Mouse (Mus musculus) limb, embryonic 14.5 days (tissue): ENCODE measurements around the gene Vgll3. TPM values are rescaled to one million over a fixed set of nuclear protein-coding genes. Genes with fewer than 3 reads are reported as not detected.
A peak's percentile ranks its signal among the peaks of the same experiment; 100 is the strongest.

Experiments
- ATAC-seq: fragments of 200-750 bp; cut with Nextera tagmentation; 2 replicates; pipeline ENCODE4 v1.8.0; 2017; ENCODE audit warnings: low read depth, moderate number of reproducible peaks, moderate TSS enrichment; ENCODE audit not compliant: low FRiP score
- DNase-seq: peaks from one replicate; pipeline ENCODE4 v3.0.0-alpha.2; 2015; ENCODE audit warnings: low spot score
- H3K27ac ChIP-seq: fragments of 300-500 bp; sonication (generic); replicated peaks from 2 replicates; pipeline ENCODE4 v1.5.1; 2014; ENCODE audit warnings: low read depth, mild to moderate bottlenecking, low read length, moderate library complexity, mixed read lengths
- H3K27me3 ChIP-seq: fragments of 300-500 bp; sonication (generic); 2 replicates; pipeline ENCODE4 v1.6.1; 2014; ENCODE audit warnings: low read length, mixed read lengths; ENCODE audit not compliant: control insufficient read depth, insufficient read depth
- H3K36me3 ChIP-seq: fragments of 300-500 bp; sonication (generic); 2 replicates; pipeline ENCODE4 v1.6.1; 2014; ENCODE audit warnings: mild to moderate bottlenecking, low read length, moderate library complexity, mixed read lengths; ENCODE audit not compliant: control insufficient read depth, insufficient read depth
- H3K4me1 ChIP-seq: fragments of 300-500 bp; sonication (generic); 2 replicates; pipeline ENCODE4 v1.6.1; 2014; ENCODE audit warnings: antibody characterized with exemption, low read length, mixed read lengths; ENCODE audit not compliant: control insufficient read depth, insufficient read depth
- H3K4me2 ChIP-seq: fragments of 300-500 bp; sonication (generic); replicated peaks from 2 replicates; pipeline ENCODE4 v1.6.1; 2014; ENCODE audit warnings: low read depth, mild to moderate bottlenecking, low read length, moderate library complexity; ENCODE audit not compliant: severe bottlenecking
- H3K4me3 ChIP-seq: fragments of 300-500 bp; sonication (generic); replicated peaks from 2 replicates; pipeline ENCODE4 v1.5.1; 2014; ENCODE audit warnings: low read length
- H3K9ac ChIP-seq: fragments of 300-500 bp; sonication (generic); 2 replicates; pipeline ENCODE4 v1.6.1; 2014; ENCODE audit warnings: mild to moderate bottlenecking, low read depth, low read length, moderate library complexity; ENCODE audit not compliant: severe bottlenecking
- H3K9me3 ChIP-seq: fragments of 300-500 bp; sonication (generic); 2 replicates; pipeline ENCODE4 v1.6.1; 2016; ENCODE audit warnings: low read length; ENCODE audit not compliant: control insufficient read depth
- POLR2A ChIP-seq: fragments of 200-500 bp; IDR thresholded peaks from 2 replicates; pipeline ENCODE4 v1.8.0; 2012; ENCODE audit warnings: inconsistent platforms, mild to moderate bottlenecking, moderate library complexity, borderline replicate concordance; ENCODE audit not compliant: insufficient read depth, insufficient read length; ENCODE audit errors: extremely low read depth
- WGBS: fragments of 180-500 bp; shearing (Covaris S2); extraction: QIAGEN DNeasy Blood & Tissue Kit; methylation state at CpG from one replicate; pipeline ENCODE4 v1.1.7; 2014; 5-methylcytosine and 5-hydroxymethylcytosine counted together
- polyA plus RNA-seq, 2 experiments: library from polyadenylated mRNA; depleted of rRNA in 1 of 2; stranded (reverse) in 1 of 2; unstranded in 1 of 2; fragments of >200 nt; fragmentation: Nextera tagmentation in 1 of 2; extraction: Ambion mirVana in 1 of 2; gene quantifications; 2 replicates each; pipeline versions ENCODE4 v1.2.1 to v1.2.3; 2012 to 2014

Gene Vgll3
- polyA plus RNA-seq, 2 experiments, result 16.6 to 26.9 TPM

DNA sequence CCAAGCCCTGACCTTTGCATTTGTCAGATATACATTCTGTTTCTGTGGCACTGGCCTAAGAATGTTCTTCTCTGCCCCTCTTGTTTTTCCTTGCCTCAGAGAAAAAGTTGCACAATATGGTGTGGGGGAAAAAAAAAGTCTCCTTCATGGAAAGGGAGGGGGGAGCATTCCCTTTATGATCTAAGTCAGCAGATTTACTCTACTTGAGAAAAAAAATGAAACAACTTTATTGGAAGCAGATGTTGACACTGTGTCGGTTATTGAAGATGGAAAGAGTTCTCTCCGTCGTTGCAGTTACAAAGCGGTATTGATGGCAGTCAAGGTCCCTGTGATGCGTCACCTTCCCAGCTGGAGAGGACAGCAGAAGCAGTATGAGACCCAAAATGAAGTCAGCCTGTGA is 49.4 kb downstream of the Vgll3 start:
- no peak overlapping the region for H3K9ac ChIP-seq
- H3K4me3 ChIP-seq, result no peak overlapping the region
- peak; percentile 36 for DNase-seq
- peak; percentile 20; the same call in 1 of the 2 replicates for ATAC-seq
- H3K27me3 ChIP-seq, result no peaks in the 10 kb centered on the region
- WGBS, result 26% methylated on average over 5 of the region's 5 CpGs
- H3K4me1 ChIP-seq, result peaks cover 3% of the 10 kb centered on the region; the same call in 1 of the 2 replicates
- H3K27ac ChIP-seq, result no peak overlapping the region
- TF ChIP-seq POLR2A, result no peak
- H3K4me2 ChIP-seq, result no peak overlapping the region
- H3K36me3 ChIP-seq, result no peaks in the 10 kb centered on the region
- no peaks in the 10 kb centered on the region for H3K9me3 ChIP-seq

DNA sequence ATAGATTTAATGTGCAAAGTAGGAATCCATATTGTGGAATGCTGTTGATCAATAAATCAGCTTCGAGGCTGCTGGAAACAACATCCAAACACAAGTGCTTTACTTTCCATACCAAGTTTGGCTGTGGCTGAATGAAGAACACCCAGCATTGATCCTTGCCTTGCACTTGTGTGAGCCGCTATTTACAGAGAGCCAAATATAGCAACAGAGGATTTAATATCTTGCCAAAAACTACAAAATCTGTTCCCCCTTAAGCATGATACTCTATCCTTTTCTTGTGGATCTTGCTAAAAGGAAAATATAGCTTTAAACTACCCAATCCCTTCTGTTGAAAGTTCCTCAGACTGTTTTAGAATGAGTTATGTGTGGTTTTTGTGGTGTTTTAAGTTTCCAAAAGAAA is 52.9 kb downstream of the Vgll3 start:
- H3K9me3 ChIP-seq, result no peaks in the 10 kb centered on the region
- WGBS, result 52% methylated on average over 2 of the region's 2 CpGs
- H3K27ac ChIP-seq, result no peak overlapping the region
- no peak overlapping the region for H3K4me3 ChIP-seq
- no peaks in the 10 kb centered on the region for H3K36me3 ChIP-seq
- DNase-seq (peak; percentile 33), ATAC-seq (no peak)
- H3K9ac ChIP-seq, result no peak overlapping the region
- H3K4me2 ChIP-seq, result no peak overlapping the region
- TF ChIP-seq POLR2A, result no peak
- H3K4me1 ChIP-seq, result peaks cover 3% of the 10 kb centered on the region; the same call in 1 of the 2 replicates
- H3K27me3 ChIP-seq, result no peaks in the 10 kb centered on the region

- Histone ChIP-seq H3K36me3 (no peaks in the 10 kb centered on the region), H3K9me3 (no peaks in the 10 kb centered on the region), H3K27ac (no peak overlapping the region), H3K9ac (no peak overlapping the region), H3K4me1 (no peaks in the 10 kb centered on the region), H3K4me3 (no peak overlapping the region), H3K4me2 (no peak overlapping the region), H3K27me3 (no peaks in the 10 kb centered on the region)
- ATAC-seq (no peak; the same call in 1 of the 2 replicates), DNase-seq (peak; percentile 14)
- no peak for TF ChIP-seq POLR2A
- 78% methylated on average over 2 of the region's 2 CpGs for WGBS
Observed at GRCm38 (mm10) chr16:65868933-65869332, 53.9 kb downstream of the Vgll3 start.

DNA sequence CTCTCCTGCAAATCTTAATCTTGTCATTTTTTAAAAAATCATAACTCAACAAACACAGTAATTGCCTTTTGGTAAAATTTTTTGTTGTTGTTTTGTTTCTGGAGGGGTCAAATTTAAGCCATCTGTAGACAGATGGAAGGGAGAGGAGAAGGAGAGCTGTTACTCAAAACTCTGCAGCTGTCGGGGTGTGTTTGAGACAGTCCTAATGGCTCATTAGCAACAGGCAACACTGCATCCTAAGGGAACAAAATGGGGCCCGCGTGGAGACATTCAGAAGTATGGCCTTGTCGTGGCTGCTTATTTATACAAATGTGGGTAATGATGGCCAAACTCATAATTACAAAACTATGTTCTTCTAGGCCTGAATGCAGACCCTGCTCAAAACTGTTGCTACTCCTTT is 73.9 kb downstream of the Vgll3 start:
- no peaks in the 10 kb centered on the region for H3K9me3 ChIP-seq
- H3K4me2 ChIP-seq, result no peak overlapping the region
- WGBS, result 57% methylated on average over 4 of the region's 4 CpGs
- no peak overlapping the region for H3K27ac ChIP-seq
- DNase-seq (no peak), ATAC-seq (no peak)
- H3K9ac ChIP-seq, result no peak overlapping the region
- H3K4me3 ChIP-seq, result no peak overlapping the region
- no peaks in the 10 kb centered on the region for H3K4me1 ChIP-seq
- no peaks in the 10 kb centered on the region for H3K27me3 ChIP-seq
- H3K36me3 ChIP-seq, result no peaks in the 10 kb centered on the region
- TF ChIP-seq POLR2A, result no peak
